Mouse (Mus musculus): ENCODE results near the gene Rnase1. TPM values are rescaled to one million over a fixed set of nuclear protein-coding genes. Genes with fewer than 3 reads are reported as not detected.
"Not testable (repeated sequence)": the region's sequence is repeated elsewhere in the genome, so short reads cannot be mapped to it uniquely, and the experiment has no call there.

Gene Rnase1
- polyA plus RNA-seq, 1 experiment = not detected

- H3K4me3 ChIP-seq (ENCODE audit: low read depth, low read length) = no peak overlapping the region
- no peaks in the 10 kb centered on the region for H3K27me3 ChIP-seq (ENCODE audit: control insufficient read depth, insufficient read depth, low read length, poor library complexity, severe bottlenecking)
- H3K27ac ChIP-seq (ENCODE audit: insufficient read depth, low read length) = no peak overlapping the region
- no peaks in the 10 kb centered on the region for H3K4me1 ChIP-seq (ENCODE audit: control insufficient read depth, insufficient read depth, low read length)
- no peaks in the 10 kb centered on the region for H3K36me3 ChIP-seq (ENCODE audit: control insufficient read depth, insufficient read depth, low read length, poor library complexity, severe bottlenecking)
- no peak overlapping the region for H3K9ac ChIP-seq (ENCODE audit: low read depth, poor library complexity, severe bottlenecking)
- TF ChIP-seq POLR2A (IDR thresholded peaks at IDR 0.05; ENCODE audit: insufficient read depth, low read length) (no peak), EP300 (IDR thresholded peaks at IDR 0.05; ENCODE audit: insufficient read depth, low read depth, low read length) (no peak), CTCF (IDR thresholded peaks at IDR 0.05; ENCODE audit: low read depth, low read length) (no peak)
- no peaks in the 10 kb centered on the region for H3K9me3 ChIP-seq (replicated peaks; ENCODE audit: control insufficient read depth, insufficient read depth, low read length, poor library complexity, severe bottlenecking)
Measured at GRCm38 (mm10) chr14:51166068-51166467, 19.5 kb upstream of the Rnase1 start.

DNA sequence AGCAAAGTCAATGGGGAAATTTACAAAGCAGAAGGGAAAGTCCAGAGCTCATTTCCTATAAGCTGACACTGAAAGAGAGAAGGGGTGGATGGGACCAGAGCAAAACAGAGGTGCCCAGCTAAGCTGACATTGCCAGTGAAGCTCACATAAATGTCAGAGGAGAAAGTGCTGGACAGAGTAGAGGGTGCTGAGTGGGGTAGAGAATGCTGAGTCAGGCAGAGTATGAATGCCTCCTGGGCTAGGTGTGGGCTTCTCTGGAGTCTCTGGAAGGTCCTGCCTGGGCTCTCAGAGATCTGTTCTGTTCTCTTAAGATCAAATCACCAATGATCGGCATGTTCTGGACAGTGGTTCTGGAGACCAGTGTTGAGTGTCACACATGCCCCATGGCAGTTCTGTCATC, 18.9 kb upstream of the Rnase1 start:
- Histone ChIP-seq H3K36me3 (ENCODE audit: control insufficient read depth, insufficient read depth, low read length, poor library complexity, severe bottlenecking) (no peaks in the 10 kb centered on the region), H3K9ac (ENCODE audit: low read depth, poor library complexity, severe bottlenecking) (no peak overlapping the region), H3K4me1 (ENCODE audit: control insufficient read depth, insufficient read depth, low read length) (no peaks in the 10 kb centered on the region), H3K4me3 (ENCODE audit: low read depth, low read length) (no peak overlapping the region), H3K9me3 (replicated peaks; ENCODE audit: control insufficient read depth, insufficient read depth, low read length, poor library complexity, severe bottlenecking) (no peaks in the 10 kb centered on the region), H3K27ac (ENCODE audit: insufficient read depth, low read length) (no peak overlapping the region), H3K27me3 (ENCODE audit: control insufficient read depth, insufficient read depth, low read length, poor library complexity, severe bottlenecking) (no peaks in the 10 kb centered on the region)
- no peak for TF ChIP-seq CTCF (IDR thresholded peaks at IDR 0.05; ENCODE audit: low read depth, low read length)
- no peak for TF ChIP-seq EP300 (IDR thresholded peaks at IDR 0.05; ENCODE audit: insufficient read depth, low read depth, low read length)
- TF ChIP-seq POLR2A (IDR thresholded peaks at IDR 0.05; ENCODE audit: insufficient read depth, low read length) = no peak

GRCm38 (mm10) chr14:51163323-51163722, 16.7 kb upstream of the Rnase1 start:
- H3K4me3 ChIP-seq (ENCODE audit: low read depth, low read length); H3K9me3 ChIP-seq (replicated peaks; ENCODE audit: control insufficient read depth, insufficient read depth, low read length, poor library complexity, severe bottlenecking); H3K36me3 ChIP-seq (ENCODE audit: control insufficient read depth, insufficient read depth, low read length, poor library complexity, severe bottlenecking); H3K9ac ChIP-seq (ENCODE audit: low read depth, poor library complexity, severe bottlenecking); H3K27me3 ChIP-seq (ENCODE audit: control insufficient read depth, insufficient read depth, low read length, poor library complexity, severe bottlenecking); H3K4me1 ChIP-seq (ENCODE audit: control insufficient read depth, insufficient read depth, low read length); H3K27ac ChIP-seq (ENCODE audit: insufficient read depth, low read length): not testable (repeated sequence)

- not testable (repeated sequence) for H3K36me3 ChIP-seq (ENCODE audit: control insufficient read depth, insufficient read depth, low read length, poor library complexity, severe bottlenecking); H3K27me3 ChIP-seq (ENCODE audit: control insufficient read depth, insufficient read depth, low read length, poor library complexity, severe bottlenecking); H3K4me1 ChIP-seq (ENCODE audit: control insufficient read depth, insufficient read depth, low read length); H3K4me3 ChIP-seq (ENCODE audit: low read depth, low read length); H3K9ac ChIP-seq (ENCODE audit: low read depth, poor library complexity, severe bottlenecking); H3K27ac ChIP-seq (ENCODE audit: insufficient read depth, low read length); H3K9me3 ChIP-seq (replicated peaks; ENCODE audit: control insufficient read depth, insufficient read depth, low read length, poor library complexity, severe bottlenecking)
Measured at GRCm38 (mm10) chr14:51161976-51162375, 15.4 kb upstream of the Rnase1 start, which contains the start of gene Rnase2b. Rnase2b (plus strand) TSS chr14:51162260.

DNA sequence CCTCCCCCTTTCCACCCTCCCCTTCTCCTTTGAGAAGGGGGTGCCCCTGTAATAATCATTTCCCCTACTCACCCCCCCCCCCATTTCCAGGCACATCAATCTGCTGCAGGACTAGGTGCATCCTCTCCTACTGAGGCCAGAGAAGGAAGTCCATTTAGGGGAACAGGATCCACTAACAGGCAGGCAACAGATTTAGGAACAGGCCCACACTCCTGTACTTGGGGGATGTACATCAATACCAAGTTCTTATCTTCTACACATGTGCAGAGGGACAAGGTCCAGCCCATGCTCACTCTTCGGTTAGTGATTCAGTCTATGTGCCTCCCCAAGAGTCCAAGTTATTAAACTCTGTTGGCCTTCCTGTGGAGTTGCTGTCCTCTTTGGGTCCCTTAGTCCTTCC, 10.5 kb upstream of the Rnase1 start:
- TF ChIP-seq CTCF (IDR thresholded peaks at IDR 0.05; ENCODE audit: low read depth, low read length) (no peak), POLR2A (IDR thresholded peaks at IDR 0.05; ENCODE audit: insufficient read depth, low read length) (no peak), EP300 (IDR thresholded peaks at IDR 0.05; ENCODE audit: insufficient read depth, low read depth, low read length) (no peak)
- no peaks in the 10 kb centered on the region for H3K27me3 ChIP-seq (ENCODE audit: control insufficient read depth, insufficient read depth, low read length, poor library complexity, severe bottlenecking)

DNA sequence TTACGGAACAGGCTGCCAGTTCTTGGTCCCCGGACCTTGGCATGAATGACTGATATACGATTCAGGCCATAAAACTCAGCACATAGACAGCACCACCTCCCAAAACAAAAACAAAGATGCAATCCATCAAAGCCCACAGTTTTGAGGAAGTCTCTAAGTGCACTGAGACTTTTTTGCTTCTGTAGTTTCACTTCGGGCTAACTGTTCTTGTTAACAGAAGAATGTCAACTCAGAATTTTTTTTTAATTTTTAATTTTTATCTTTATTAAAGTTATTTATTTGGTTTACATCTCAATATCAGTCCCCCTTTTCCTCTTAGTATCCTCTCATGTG, 10.1 kb upstream of the Rnase1 start:
- Histone ChIP-seq H3K36me3 (ENCODE audit: control insufficient read depth, insufficient read depth, low read length, poor library complexity, severe bottlenecking) (no peaks in the 10 kb centered on the region), H3K9ac (ENCODE audit: low read depth, poor library complexity, severe bottlenecking) (no peak overlapping the region), H3K4me1 (ENCODE audit: control insufficient read depth, insufficient read depth, low read length) (no peaks in the 10 kb centered on the region), H3K9me3 (replicated peaks; ENCODE audit: control insufficient read depth, insufficient read depth, low read length, poor library complexity, severe bottlenecking) (no peaks in the 10 kb centered on the region), H3K27me3 (ENCODE audit: control insufficient read depth, insufficient read depth, low read length, poor library complexity, severe bottlenecking) (no peaks in the 10 kb centered on the region), H3K27ac (ENCODE audit: insufficient read depth, low read length) (no peak overlapping the region), H3K4me3 (ENCODE audit: low read depth, low read length) (no peak overlapping the region)
- TF ChIP-seq EP300 (IDR thresholded peaks at IDR 0.05; ENCODE audit: insufficient read depth, low read depth, low read length) (no peak), CTCF (IDR thresholded peaks at IDR 0.05; ENCODE audit: low read depth, low read length) (no peak), POLR2A (IDR thresholded peaks at IDR 0.05; ENCODE audit: insufficient read depth, low read length) (no peak)

More for the DNA sequence above, 10.5 kb upstream of the Rnase1 start:
- Histone ChIP-seq H3K9ac (ENCODE audit: low read depth, poor library complexity, severe bottlenecking) (no peak overlapping the region), H3K4me3 (ENCODE audit: low read depth, low read length) (no peak overlapping the region), H3K9me3 (replicated peaks; ENCODE audit: control insufficient read depth, insufficient read depth, low read length, poor library complexity, severe bottlenecking) (no peaks in the 10 kb centered on the region), H3K4me1 (ENCODE audit: control insufficient read depth, insufficient read depth, low read length) (no peaks in the 10 kb centered on the region), H3K36me3 (ENCODE audit: control insufficient read depth, insufficient read depth, low read length, poor library complexity, severe bottlenecking) (no peaks in the 10 kb centered on the region), H3K27ac (ENCODE audit: insufficient read depth, low read length) (no peak overlapping the region)
